Mouse (Mus musculus): ENCODE results near the gene Mpv17. TPM values are rescaled to one million over a fixed set of nuclear protein-coding genes. Genes with fewer than 3 reads are reported as not detected.

Mpv17 gene
- total RNA-seq, 1 experiment from 2014 or later = 22.0 TPM

- no peak for ATAC-seq (replicated peaks; ENCODE audit: low read depth, poor library complexity, severe bottlenecking)
These were observed 37.7 kb downstream of the Mpv17 start, which contains the start of gene Trim54 for GRCm38 (mm10) chr5:31116354-31116753. Trim54 (plus strand) TSS chr5:31116712.

- ATAC-seq (replicated peaks; ENCODE audit: low read depth, poor library complexity, severe bottlenecking) = 0 out of 2 replicates have a peak, but pooled peaks have one; percentile 50
These were observed 43.3 kb downstream of the Mpv17 start for GRCm38 (mm10) chr5:31110781-31111180.

- no peak for ATAC-seq (replicated peaks; ENCODE audit: low read depth, poor library complexity, severe bottlenecking)
These were observed 46.0 kb downstream of the Mpv17 start, which contains the start of gene Slc30a3 for GRCm38 (mm10) chr5:31108000-31108490. Slc30a3 (minus strand) TSS chr5:31108237.

GRCm38 (mm10) chr5:31105814-31106335 is 48.2 kb downstream of the Mpv17 start, which contains the start of gene Dnajc5g:
Dnajc5g (plus strand) TSS chr5:31106285.
- peak; percentile 73 for ATAC-seq (replicated peaks; ENCODE audit: low read depth, poor library complexity, severe bottlenecking)

GRCm38 (mm10) chr5:31095711-31096480 is 58.2 kb downstream of the Mpv17 start:
- ATAC-seq (replicated peaks; ENCODE audit: low read depth, poor library complexity, severe bottlenecking) = no peak

- peak; percentile 94 for ATAC-seq (replicated peaks; ENCODE audit: low read depth, poor library complexity, severe bottlenecking)
These were observed 59.0 kb downstream of the Mpv17 start for GRCm38 (mm10) chr5:31094799-31095691.

GRCm38 (mm10) chr5:31094100-31094798 is 59.8 kb downstream of the Mpv17 start:
- ATAC-seq (replicated peaks; ENCODE audit: low read depth, poor library complexity, severe bottlenecking) = no peak

- ATAC-seq (replicated peaks; ENCODE audit: low read depth, poor library complexity, severe bottlenecking) = no peak
These were observed 60.7 kb downstream of the Mpv17 start for GRCm38 (mm10) chr5:31093151-31094041.

GRCm38 (mm10) chr5:31092231-31092975 is 61.6 kb downstream of the Mpv17 start:
- no peak for ATAC-seq (replicated peaks; ENCODE audit: low read depth, poor library complexity, severe bottlenecking)

Other genes starting within 250 kb of the Mpv17 start
- 227 and 230 TPM in 2 replicates for gene Ost4, start 246.5 kb downstream of the Mpv17 start, total RNA-seq (2017)
- gene Emilin1, start 240.8 kb downstream of the Mpv17 start, total RNA-seq (2017) = 58.2 and 87.3 TPM in 2 replicates
- 85.4 and 99.2 TPM in 2 replicates for gene Khk, start 232.8 kb downstream of the Mpv17 start, total RNA-seq (2017)
- not detected in 2 replicates for gene Cgref1, start 208.7 kb downstream of the Mpv17 start, total RNA-seq (2017)
- 23.0 and 48.0 TPM in 2 replicates for gene Preb, start 193.9 kb downstream of the Mpv17 start, total RNA-seq (2017)
- gene Tcf23, start 185.6 kb downstream of the Mpv17 start, total RNA-seq (2017) = not detected in 2 replicates
- gene Atraid, start 105.9 kb downstream of the Mpv17 start, total RNA-seq (2017) = 49.7 and 66.4 TPM in 2 replicates
- gene Slc5a6, start 105.3 kb downstream of the Mpv17 start, total RNA-seq (2017) = 4.5 and 5.3 TPM in 2 replicates
- 56.5 and 59.6 TPM in 2 replicates for gene Cad, start 99.5 kb downstream of the Mpv17 start, total RNA-seq (2017)
- not detected in 2 replicates for gene Dnajc5g, start 48.0 kb downstream of the Mpv17 start, total RNA-seq (2017)
- not detected in 2 replicates for gene Slc30a3, start 46.0 kb downstream of the Mpv17 start, total RNA-seq (2017)
- not detected in 2 replicates for gene Trim54, start 37.5 kb downstream of the Mpv17 start, total RNA-seq (2017)
- gene Ucn, start 15.4 kb downstream of the Mpv17 start, total RNA-seq (2017) = not detected in 2 replicates
- 2.5 TPM in 1 of 2 replicates, not detected in the other for gene Gm29609, start 25.7 kb upstream of the Mpv17 start, total RNA-seq (2017)
- 55.5 and 83.8 TPM in 2 replicates for gene Gtf3c2, start 25.9 kb upstream of the Mpv17 start, total RNA-seq (2017)
- 38.3 and 46.8 TPM in 2 replicates for gene Snx17, start 39.0 kb upstream of the Mpv17 start, total RNA-seq (2017)
- gene Eif2b4, start 39.2 kb upstream of the Mpv17 start, total RNA-seq (2017) = 32.4 and 39.6 TPM in 2 replicates
- 5.8 and 6.5 TPM in 2 replicates for gene Zfp513, start 48.1 kb upstream of the Mpv17 start, total RNA-seq (2017)
- 208 and 271 TPM in 2 replicates for gene Ppm1g, start 66.4 kb upstream of the Mpv17 start, total RNA-seq (2017)
- 84.4 and 94.5 TPM in 2 replicates for gene Nrbp1, start 86.6 kb upstream of the Mpv17 start, total RNA-seq (2017)
- not detected in 2 replicates for gene Gm9970, start 87.0 kb upstream of the Mpv17 start, total RNA-seq (2017)
- 0.78 and 4.4 TPM in 2 replicates for gene Krtcap3, start 97.4 kb upstream of the Mpv17 start, total RNA-seq (2017)
- gene Ift172, start 136.9 kb upstream of the Mpv17 start, total RNA-seq (2017) = 32.7 and 48.5 TPM in 2 replicates
- gene Fndc4, start 141.8 kb upstream of the Mpv17 start, total RNA-seq (2017) = 1.5 TPM in 1 of 2 replicates, not detected in the other
- not detected in 2 replicates for gene Gckr, start 143.2 kb upstream of the Mpv17 start, total RNA-seq (2017)